Mouse (Mus musculus): ENCODE results near the gene Adam17.

DNA sequence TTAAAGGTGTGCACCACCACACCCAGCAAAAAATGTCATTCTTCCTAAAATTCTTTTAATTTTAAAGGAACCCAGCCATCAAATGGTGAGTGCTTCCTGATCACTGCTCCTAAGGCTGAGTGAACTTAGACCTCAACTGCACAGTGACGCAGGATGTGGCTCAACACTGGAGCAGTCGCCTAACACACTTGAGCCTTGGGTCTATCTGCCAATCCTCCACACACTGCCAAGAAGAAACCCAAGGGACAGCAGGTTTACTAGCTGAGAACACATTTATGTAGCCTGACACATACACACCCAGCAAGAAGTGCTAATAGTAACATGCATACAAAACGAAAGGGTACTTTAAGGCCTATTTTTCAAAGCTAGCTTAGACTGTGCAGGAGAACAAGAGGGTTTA is 47.1 kb downstream of the Adam17 start:
- TF ChIP-seq CTCF (IDR thresholded peaks at IDR 0.05; ENCODE audit: low read depth, low read length) (no peak), TAL1 (conservative IDR thresholded peaks at IDR 0.05; ENCODE audit: low read depth, low read length) (no peak), POLR2AphosphoS5 (IDR thresholded peaks at IDR 0.05; ENCODE audit: insufficient replicate concordance, low read depth, low read length) (no peak), GATA1 (IDR thresholded peaks at IDR 0.05; ENCODE audit: borderline replicate concordance, low read length) (no peak), GATA2 (IDR thresholded peaks at IDR 0.05; ENCODE audit: borderline replicate concordance, low read depth, low read length) (no peak)
